Mouse (Mus musculus) midbrain, embryonic 10.5 days (tissue): ENCODE measurements around the gene Adamts12. TPM values are rescaled to one million over a fixed set of nuclear protein-coding genes. Genes with fewer than 3 reads are reported as not detected.

Source experiments
- DNase-seq: peaks from one replicate; pipeline ENCODE4 v3.0.0-alpha.2; 2017; ENCODE audit warnings: low spot score
- H3K27ac ChIP-seq: fragments of 300-500 bp; sonication (generic); replicated peaks from 2 replicates; pipeline ENCODE4 v1.5.1; 2016; ENCODE audit warnings: mild to moderate bottlenecking
- H3K27me3 ChIP-seq: fragments of 300-500 bp; sonication (generic); 2 replicates; pipeline ENCODE4 v1.6.1; 2016; ENCODE audit warnings: low read depth, mild to moderate bottlenecking; ENCODE audit not compliant: poor library complexity, severe bottlenecking
- H3K36me3 ChIP-seq: fragments of 300-500 bp; sonication (generic); 2 replicates; pipeline ENCODE4 v1.6.1; 2016; ENCODE audit warnings: mild to moderate bottlenecking, moderate library complexity
- H3K4me1 ChIP-seq: fragments of 300-500 bp; sonication (generic); 2 replicates; pipeline ENCODE4 v1.6.1; 2016
- H3K4me3 ChIP-seq: fragments of 300-500 bp; sonication (generic); 2 replicates; pipeline ENCODE4 v1.5.1; 2016; ENCODE audit warnings: mild to moderate bottlenecking, moderate library complexity
- H3K9me3 ChIP-seq: fragments of 300-500 bp; sonication (generic); replicated peaks from 2 replicates; pipeline ENCODE4 v1.6.1; 2016; ENCODE audit warnings: mild to moderate bottlenecking
- WGBS: fragments of 180-500 bp; shearing (Covaris S2); methylation state at CpG from one replicate; pipeline ENCODE4 v1.1.7; 2016; 5-methylcytosine and 5-hydroxymethylcytosine counted together
- polyA plus RNA-seq: library from polyadenylated mRNA; unstranded; fragments of >200 nt; fragmentation: Nextera tagmentation; extraction: Ambion mirVana; gene quantifications from 2 replicates; pipeline ENCODE4 v1.2.1, GENCODE M21; 2016

Adamts12 gene
- polyA plus RNA-seq, 1 experiment from 2014 or later = 1.7 TPM

GRCm38 (mm10) chr15:11125361-11125760, 60.8 kb downstream of the Adamts12 start:
- no peak for DNase-seq
- Histone ChIP-seq H3K4me3 (no peak overlapping the region), H3K36me3 (no peaks in the 10 kb centered on the region), H3K27me3 (no peaks in the 10 kb centered on the region), H3K9me3 (no peaks in the 10 kb centered on the region), H3K4me1 (no peaks in the 10 kb centered on the region), H3K27ac (no peak overlapping the region)

- Histone ChIP-seq H3K4me1 (no peaks in the 10 kb centered on the region), H3K4me3 (no peak overlapping the region), H3K27ac (no peak overlapping the region), H3K36me3 (no peaks in the 10 kb centered on the region), H3K27me3 (no peaks in the 10 kb centered on the region), H3K9me3 (no peaks in the 10 kb centered on the region)
- WGBS = 78% methylated on average over 6 of the region's 6 CpGs
- DNase-seq = no peak
These were observed 63.9 kb downstream of the Adamts12 start for GRCm38 (mm10) chr15:11128457-11128856.

GRCm38 (mm10) chr15:11132586-11133558, 68.3 kb downstream of the Adamts12 start:
- WGBS = 91% methylated on average over 5 of the region's 5 CpGs
- no peaks in the 10 kb centered on the region for H3K27me3 ChIP-seq

GRCm38 (mm10) chr15:11145581-11145980, 81.0 kb downstream of the Adamts12 start:
- no peak overlapping the region for H3K27ac ChIP-seq
- WGBS = 78% methylated on average over 3 of the region's 3 CpGs
- H3K4me3 ChIP-seq = no peak overlapping the region
- no peaks in the 10 kb centered on the region for H3K9me3 ChIP-seq
- DNase-seq = no peak
- H3K4me1 ChIP-seq = no peaks in the 10 kb centered on the region
- H3K27me3 ChIP-seq = no peaks in the 10 kb centered on the region
- no peaks in the 10 kb centered on the region for H3K36me3 ChIP-seq

More at GRCm38 (mm10) chr15:11132586-11133558, 68.3 kb downstream of the Adamts12 start:
- no peaks in the 10 kb centered on the region for H3K9me3 ChIP-seq
- no peak overlapping the region for H3K4me3 ChIP-seq
- no peaks in the 10 kb centered on the region for H3K36me3 ChIP-seq
- no peak for DNase-seq
- H3K4me1 ChIP-seq = no peaks in the 10 kb centered on the region
- no peak overlapping the region for H3K27ac ChIP-seq

- WGBS = 79% methylated on average over 6 of the region's 6 CpGs
These were observed 94.8 kb downstream of the Adamts12 start for GRCm38 (mm10) chr15:11159386-11159785.

GRCm38 (mm10) chr15:11160759-11161158, 96.2 kb downstream of the Adamts12 start:
- no peak overlapping the region for H3K27ac ChIP-seq
- H3K9me3 ChIP-seq = no peaks in the 10 kb centered on the region
- no peak overlapping the region for H3K4me3 ChIP-seq
- H3K4me1 ChIP-seq = no peaks in the 10 kb centered on the region
- no peaks in the 10 kb centered on the region for H3K27me3 ChIP-seq
- DNase-seq = no peak
- WGBS = 74% methylated on average over 2 of the region's 2 CpGs
- no peaks in the 10 kb centered on the region for H3K36me3 ChIP-seq

More at GRCm38 (mm10) chr15:11159386-11159785, 94.8 kb downstream of the Adamts12 start:
- H3K4me3 ChIP-seq = no peak overlapping the region
- no peak for DNase-seq
- H3K9me3 ChIP-seq = no peaks in the 10 kb centered on the region
- no peaks in the 10 kb centered on the region for H3K27me3 ChIP-seq
- H3K36me3 ChIP-seq = no peaks in the 10 kb centered on the region
- H3K4me1 ChIP-seq = no peaks in the 10 kb centered on the region
- H3K27ac ChIP-seq = no peak overlapping the region

- 57% methylated on average over 3 of the region's 3 CpGs for WGBS
- H3K27me3 ChIP-seq = no peaks in the 10 kb centered on the region
- H3K4me3 ChIP-seq = no peak overlapping the region
- no peaks in the 10 kb centered on the region for H3K9me3 ChIP-seq
- H3K4me1 ChIP-seq = no peaks in the 10 kb centered on the region; the same call in 1 of the 2 replicates
- no peak for DNase-seq
- no peak overlapping the region for H3K27ac ChIP-seq
- H3K36me3 ChIP-seq = no peaks in the 10 kb centered on the region
These were observed 101.3 kb downstream of the Adamts12 start for GRCm38 (mm10) chr15:11165883-11166282.

GRCm38 (mm10) chr15:11173884-11174470, 109.4 kb downstream of the Adamts12 start:
- no peaks in the 10 kb centered on the region for H3K36me3 ChIP-seq
- no peak for DNase-seq
- no peaks in the 10 kb centered on the region; the same call in 1 of the 2 replicates for H3K9me3 ChIP-seq
- H3K27ac ChIP-seq = no peak overlapping the region
- peaks cover 26% of the 10 kb centered on the region for H3K4me1 ChIP-seq
- WGBS = 94% methylated on average over 7 of the region's 7 CpGs
- no peaks in the 10 kb centered on the region for H3K27me3 ChIP-seq
- no peak overlapping the region for H3K4me3 ChIP-seq

- peak overlapping the region; percentile 49 for H3K27ac ChIP-seq
- WGBS = 88% methylated on average over 13 of the region's 13 CpGs
These were observed 110.3 kb downstream of the Adamts12 start for GRCm38 (mm10) chr15:11174842-11175241.

GRCm38 (mm10) chr15:11177448-11177847, 112.9 kb downstream of the Adamts12 start:
- 47% methylated on average over 9 of the region's 9 CpGs for WGBS
- peak overlapping the region; percentile 38; the same call in 1 of the 2 replicates for H3K27ac ChIP-seq

More at GRCm38 (mm10) chr15:11174842-11175241, 110.3 kb downstream of the Adamts12 start:
- Histone ChIP-seq H3K4me1 (peaks cover 26% of the 10 kb centered on the region), H3K27me3 (no peaks in the 10 kb centered on the region), H3K36me3 (no peaks in the 10 kb centered on the region), H3K9me3 (no peaks in the 10 kb centered on the region; the same call in 1 of the 2 replicates), H3K4me3 (no peak overlapping the region)
- DNase-seq = no peak

GRCm38 (mm10) chr15:11179751-11180169, 115.2 kb downstream of the Adamts12 start:
- no peak for DNase-seq

More at GRCm38 (mm10) chr15:11177448-11177847, 112.9 kb downstream of the Adamts12 start:
- Histone ChIP-seq H3K4me1 (peaks cover 26% of the 10 kb centered on the region), H3K36me3 (no peaks in the 10 kb centered on the region), H3K4me3 (no peak overlapping the region), H3K9me3 (no peaks in the 10 kb centered on the region; the same call in 1 of the 2 replicates), H3K27me3 (no peaks in the 10 kb centered on the region)
- DNase-seq = peak; percentile 23

GRCm38 (mm10) chr15:11186711-11187110, 122.1 kb downstream of the Adamts12 start:
- Histone ChIP-seq H3K4me1 (no peaks in the 10 kb centered on the region), H3K36me3 (no peaks in the 10 kb centered on the region), H3K27ac (no peak overlapping the region), H3K4me3 (no peak overlapping the region), H3K9me3 (no peaks in the 10 kb centered on the region), H3K27me3 (no peaks in the 10 kb centered on the region)
- 76% methylated on average over 4 of the region's 4 CpGs for WGBS
- no peak for DNase-seq

More at GRCm38 (mm10) chr15:11179751-11180169, 115.2 kb downstream of the Adamts12 start:
- no peaks in the 10 kb centered on the region for H3K9me3 ChIP-seq
- no peak overlapping the region for H3K27ac ChIP-seq
- no peaks in the 10 kb centered on the region for H3K36me3 ChIP-seq
- no peaks in the 10 kb centered on the region for H3K27me3 ChIP-seq
- peaks cover 24% of the 10 kb centered on the region for H3K4me1 ChIP-seq
- WGBS = 77% methylated on average over 2 of the region's 2 CpGs
- H3K4me3 ChIP-seq = no peak overlapping the region
